Mouse (Mus musculus) splenic B cell, adult 2 months (primary cell): ENCODE measurements around the gene H2-DMa.

Source experiments
- DNase-seq: peaks from one replicate; pipeline ENCODE4 v3.0.0-alpha.2; 2011; ENCODE audit warnings: low read depth, low spot score
- H3K27me3 ChIP-seq: 2 replicates; pipeline ENCODE4 v1.6.1; 2012; ENCODE audit warnings: mild to moderate bottlenecking, low read length, moderate library complexity, mixed read lengths; ENCODE audit not compliant: control insufficient read depth, poor library complexity, insufficient read depth, severe bottlenecking
- H3K36me3 ChIP-seq: 2 replicates; pipeline ENCODE4 v1.6.1; 2012; ENCODE audit warnings: mild to moderate bottlenecking, low read length, moderate library complexity, mixed read lengths; ENCODE audit not compliant: control insufficient read depth, poor library complexity, insufficient read depth, severe bottlenecking

The H2-DMa gene

DNA sequence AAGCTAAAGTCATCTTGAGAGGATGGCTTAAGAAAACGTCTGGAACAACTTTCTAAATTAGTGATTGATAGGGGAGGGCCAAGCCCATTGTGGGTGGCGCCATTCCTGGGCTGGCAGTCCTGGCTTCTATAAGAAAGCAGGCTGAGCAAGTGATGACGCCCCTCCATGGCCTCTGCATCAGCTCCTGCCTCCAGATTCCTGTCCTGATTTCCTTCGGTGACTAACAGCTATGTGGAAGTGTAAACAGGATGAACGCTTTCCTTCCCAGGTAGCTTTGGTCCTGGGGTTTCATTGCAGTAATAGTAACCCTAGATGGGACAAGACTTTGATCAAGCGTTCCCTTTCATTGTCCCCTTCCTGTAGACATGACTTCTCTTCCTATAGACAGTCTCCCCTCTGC, 59.7 kb downstream of the H2-DMa start:
- no peaks in the 10 kb centered on the region for H3K27me3 ChIP-seq
- H3K36me3 ChIP-seq, result peaks cover 16% of the 10 kb centered on the region
- DNase-seq, result no peak

- H3K27me3 ChIP-seq, result no peaks in the 10 kb centered on the region
These were observed 60.8 kb downstream of the H2-DMa start for GRCm38 (mm10) chr17:34179913-34180859.

DNA sequence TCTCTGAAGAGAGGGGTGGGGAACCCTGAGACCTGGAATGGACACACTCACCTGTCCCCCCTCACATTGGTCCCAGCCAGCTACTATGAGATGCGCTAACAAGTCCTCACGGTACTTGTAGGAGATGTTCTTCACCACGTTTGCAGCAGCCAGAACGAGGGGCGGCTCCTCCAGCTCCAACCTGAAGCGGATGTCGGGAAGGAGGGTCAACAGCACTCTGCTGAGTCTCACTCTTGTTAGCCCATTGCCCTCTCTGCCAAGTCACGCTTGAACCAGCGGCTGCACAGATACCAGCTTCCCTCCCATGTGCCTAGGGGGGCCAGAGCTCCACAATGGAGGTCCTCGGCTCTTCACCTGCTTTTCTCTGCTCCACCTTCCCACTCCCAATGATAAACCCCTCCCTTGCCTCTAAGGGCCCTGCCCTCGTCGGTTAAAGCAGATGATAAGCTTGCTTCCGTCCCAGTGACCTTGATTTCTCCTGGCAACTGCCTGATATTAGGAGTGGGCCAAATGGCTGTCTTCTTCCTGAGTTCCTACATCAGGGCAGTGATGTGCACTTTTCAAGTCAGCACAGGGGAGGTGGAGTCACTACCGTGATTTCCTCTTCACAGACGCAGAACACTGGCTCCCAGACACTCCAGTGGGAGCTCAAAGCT, 64.4 kb downstream of the H2-DMa start:
- peaks cover 16% of the 10 kb centered on the region for H3K36me3 ChIP-seq
- H3K27me3 ChIP-seq, result no peaks in the 10 kb centered on the region
- no peak for DNase-seq

More at GRCm38 (mm10) chr17:34179913-34180859, 60.8 kb downstream of the H2-DMa start:
- peaks cover 16% of the 10 kb centered on the region for H3K36me3 ChIP-seq
- peak; percentile 62 for DNase-seq

DNA sequence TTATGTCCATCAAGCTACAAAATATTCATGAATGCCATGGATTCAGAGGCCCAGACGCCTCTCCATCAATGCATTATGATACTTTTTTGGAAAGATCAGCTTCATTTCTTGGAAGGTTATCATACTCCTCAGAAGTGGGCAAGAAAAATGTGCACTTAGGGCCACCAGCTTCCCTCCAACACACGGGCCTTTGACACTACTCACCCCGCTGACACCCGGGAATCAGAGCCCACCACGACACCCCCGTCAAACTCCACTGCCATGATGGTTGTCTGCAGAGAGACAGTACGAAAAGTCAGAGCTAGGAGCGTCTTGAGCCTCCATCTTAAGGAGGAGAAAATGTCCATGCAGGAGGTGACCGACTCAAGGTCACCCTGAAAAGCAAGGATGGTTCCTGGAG, 66.2 kb downstream of the H2-DMa start:
- DNase-seq, result no peak
- peaks cover 23% of the 10 kb centered on the region for H3K36me3 ChIP-seq
- H3K27me3 ChIP-seq, result no peaks in the 10 kb centered on the region

- Histone ChIP-seq H3K36me3 (peaks cover 31% of the 10 kb centered on the region), H3K27me3 (no peaks in the 10 kb centered on the region)
- no peak for DNase-seq
These were observed 67.5 kb downstream of the H2-DMa start for GRCm38 (mm10) chr17:34186885-34187260.

DNA sequence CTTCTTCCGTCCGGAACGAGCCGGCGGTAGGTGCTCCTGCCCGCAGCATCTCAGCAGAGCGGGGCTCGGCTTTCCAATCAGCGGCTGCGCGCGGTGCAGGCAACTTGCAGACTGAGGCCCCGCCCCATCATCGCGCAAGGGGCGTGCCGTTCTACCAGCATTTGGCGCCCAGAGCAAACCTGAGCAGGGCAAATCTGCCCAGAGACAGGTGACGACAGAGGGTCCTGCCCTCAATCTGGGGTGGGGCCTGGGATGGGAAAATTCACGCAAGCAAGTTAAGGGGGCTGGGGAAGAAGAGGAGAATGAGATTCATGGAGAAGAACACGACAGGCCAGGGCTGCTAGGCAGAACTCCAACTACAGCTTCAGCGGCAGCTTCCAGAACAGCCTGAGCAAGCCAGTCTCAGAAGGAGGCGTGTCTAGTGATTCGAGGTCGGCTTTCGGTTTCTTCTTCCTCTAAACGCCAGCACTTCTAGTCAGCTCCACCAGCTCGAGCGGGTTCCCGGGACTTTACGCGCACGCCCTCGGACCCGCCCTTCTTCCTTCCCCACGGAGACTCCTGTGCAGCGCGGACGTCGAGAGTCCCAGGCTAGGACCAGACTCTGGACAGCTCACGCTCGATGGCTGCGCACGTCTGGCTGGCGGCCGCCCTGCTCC, 68.0 kb downstream of the H2-DMa start, which contains the start of the genes Tap1 and Psmb9:
Gene Tap1, plus strand, starts transcription at position 293 of the 656 bp plus-strand sequence.
Gene Psmb9, minus strand, starts transcription at position 504 of the 656 bp plus-strand sequence.
- no peaks in the 10 kb centered on the region for H3K27me3 ChIP-seq

GRCm38 (mm10) chr17:34188010-34188409, 68.7 kb downstream of the H2-DMa start:
- H3K27me3 ChIP-seq, result no peaks in the 10 kb centered on the region
- H3K36me3 ChIP-seq, result peaks cover 28% of the 10 kb centered on the region
- DNase-seq, result no peak

More for the DNA sequence above, 68.0 kb downstream of the H2-DMa start, which contains the start of the genes Tap1 and Psmb9:
- H3K36me3 ChIP-seq, result peaks cover 28% of the 10 kb centered on the region
- DNase-seq, result peak; percentile 99
